Mouse (Mus musculus): Measurements from ENCODE around the gene Rnf115.

DNA sequence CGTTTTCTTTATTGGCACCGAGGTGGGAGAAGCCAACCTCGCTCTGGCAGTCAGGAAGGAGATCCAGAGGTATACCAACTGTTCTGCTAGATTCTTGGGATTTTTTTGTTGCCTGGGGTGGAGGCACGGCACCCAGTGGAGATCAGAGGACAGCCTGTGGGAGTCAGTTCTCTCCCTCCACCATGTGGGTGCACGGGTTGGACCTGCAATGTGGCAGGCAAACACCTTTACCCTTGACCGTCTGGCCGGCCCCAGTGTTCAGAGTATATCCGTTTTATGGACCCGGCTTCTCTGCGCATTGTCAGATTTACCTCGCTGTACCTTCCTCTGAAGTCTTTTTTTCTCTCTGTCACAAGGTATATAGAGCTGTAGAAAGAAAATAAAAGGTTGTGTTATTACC is 72.8 kb downstream of the Rnf115 start:
- TF ChIP-seq CTCF (IDR thresholded peaks at IDR 0.05; ENCODE audit: low read depth, low read length) (no peak), POLR2A (IDR thresholded peaks at IDR 0.05; ENCODE audit: extremely low read depth, insufficient read depth, low read length) (no peak)
